Mouse (Mus musculus) myocyte (in vitro differentiated cells): ENCODE measurements around the gene Lamtor5.

Experiments used
- E2F4 ChIP-seq: IDR thresholded peaks from one replicate; pipeline ENCODE4 v1.6.1; 2011; ENCODE audit warnings: mild to moderate bottlenecking, control low read depth, moderate library complexity; ENCODE audit not compliant: insufficient read depth
- MAX ChIP-seq: IDR thresholded peaks from one replicate; pipeline ENCODE4 v1.6.1; 2011; ENCODE audit warnings: low read depth, mild to moderate bottlenecking, control low read depth
- MYOD1 ChIP-seq, 3 experiments: IDR thresholded peaks; one replicate each; pipeline ENCODE4 v1.6.1; 2011; ENCODE audit warnings: control low read depth in 2 of 3, low read depth in 2 of 3, mild to moderate bottlenecking in 2 of 3, moderate library complexity in 1 of 3; ENCODE audit not compliant: insufficient read length in 2 of 3, control insufficient read depth in 1 of 3
- MYOG ChIP-seq, 3 experiments: IDR thresholded peaks; one replicate each; pipeline ENCODE4 v1.6.1; 2011; ENCODE audit warnings: control low read depth in 2 of 3, low read depth in 2 of 3, mild to moderate bottlenecking in 2 of 3; ENCODE audit not compliant: insufficient read length in 2 of 3, control insufficient read depth in 1 of 3, insufficient read depth in 1 of 3
- POLR2A ChIP-seq: IDR thresholded peaks from one replicate; pipeline ENCODE4 v1.6.1; 2011; ENCODE audit warnings: low read depth, mild to moderate bottlenecking, control low read depth, moderate library complexity; ENCODE audit not compliant: insufficient read length
- TCF12 ChIP-seq: IDR thresholded peaks from one replicate; pipeline ENCODE4 v1.6.1; 2011; ENCODE audit warnings: mild to moderate bottlenecking, control low read depth; ENCODE audit not compliant: poor library complexity, insufficient read depth, severe bottlenecking

DNA sequence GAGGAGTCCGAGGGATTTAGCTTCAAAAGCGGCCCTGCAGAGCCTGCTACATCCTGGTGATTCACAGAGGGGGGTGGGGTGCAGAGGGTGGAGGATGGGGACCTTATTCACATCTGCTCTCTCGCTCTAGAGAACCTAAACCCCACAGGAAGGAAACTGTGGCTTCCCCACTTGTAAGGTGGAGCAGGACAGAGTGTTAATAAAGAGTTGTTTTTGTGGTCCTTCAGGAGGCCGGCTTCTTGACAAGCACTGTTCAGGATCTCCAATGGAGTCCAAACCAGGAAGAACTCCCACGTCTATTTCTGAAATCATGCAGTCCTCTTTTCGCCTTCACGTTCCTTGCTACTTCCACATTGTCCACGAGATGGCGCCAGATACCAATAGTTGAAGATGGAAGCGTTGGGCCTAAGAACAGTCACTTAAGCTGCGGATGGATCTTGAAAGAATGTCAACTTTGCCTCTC, 45.3 kb upstream of the Lamtor5 start:
- TF ChIP-seq E2F4 (no peak), POLR2A (no peak), TCF12 (no peak), MAX (no peak), MYOD1 (IDR thresholded peaks at IDR 0.05; ENCODE audit: control insufficient read depth in 1 of 3, insufficient read length in 2 of 3, low read depth in 2 of 3) (no peak), MYOG (IDR thresholded peaks at IDR 0.05; ENCODE audit: control insufficient read depth in 1 of 3, insufficient read depth in 1 of 3, insufficient read length in 2 of 3, low read depth in 2 of 3) (no peak)
